Comparison of ENCODE assay signal across 24 mouse cellular contexts in the genomic region with DNA sequence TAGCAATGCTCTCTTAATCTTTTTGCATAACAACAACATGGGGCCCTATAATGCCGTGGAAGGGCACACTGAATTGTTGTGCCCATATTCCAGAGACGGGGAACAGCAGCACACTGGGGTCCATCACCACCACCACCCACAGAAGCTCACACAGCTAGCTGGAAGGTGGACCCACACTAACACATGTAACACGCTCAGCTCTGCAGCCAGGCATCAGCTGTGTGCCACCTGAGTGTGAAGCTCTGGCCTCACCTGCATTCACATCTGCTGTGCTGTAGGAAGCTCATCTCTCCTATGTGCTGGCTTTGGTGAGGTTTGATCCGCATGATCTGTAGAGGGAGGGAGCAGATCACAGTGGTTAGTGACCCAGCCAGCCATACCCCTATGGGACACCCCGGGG.
"Had no signal": no experiment of that assay in that cellular context is flagged by ENCODE, and none has a peak within 500 bp of the region (broad histone marks: within the 10 kb centered on the region; RNA-seq: fewer than 3 reads in every experiment).

No protein-coding gene starts in this region.

- H3K4me2 ChIP-seq: heart, embryonic 12.5 days; heart, embryonic 15.5 days; hindbrain, embryonic 13.5 days; hindbrain, embryonic 15.5 days; kidney, embryonic 15.5 days; limb, embryonic 13.5 days; limb, embryonic 15.5 days; liver, embryonic 12.5 days had no signal

- ATAC-seq: hindbrain, postnatal 0 days; intestine, embryonic 16.5 days; liver, embryonic 12.5 days had no signal

- H3K27me3 ChIP-seq: heart, embryonic 12.5 days; heart, embryonic 15.5 days; hindbrain, embryonic 13.5 days; hindbrain, embryonic 15.5 days; kidney, embryonic 15.5 days; limb, embryonic 13.5 days; limb, embryonic 15.5 days; liver, embryonic 12.5 days had no signal

- H3K9ac ChIP-seq: heart, embryonic 12.5 days; heart, embryonic 15.5 days; hindbrain, embryonic 13.5 days; hindbrain, embryonic 15.5 days; kidney, embryonic 15.5 days; limb, embryonic 13.5 days; limb, embryonic 15.5 days; liver, embryonic 12.5 days; liver, embryonic 14.5 days had no signal

- H3K4me3 ChIP-seq: heart, embryonic 10.5 days; heart, embryonic 12.5 days; heart, embryonic 15.5 days; hindbrain, embryonic 13.5 days; hindbrain, embryonic 15.5 days; kidney, embryonic 15.5 days; limb, embryonic 13.5 days; limb, embryonic 15.5 days; liver, embryonic 12.5 days had no signal

- DNase-seq: gastrocnemius, postnatal 14 days; gastrocnemius, postnatal 36 days; heart, postnatal 14 days; heart, postnatal 36 days; kidney, adult 11 months; kidney, adult 8-10 months; kidney, postnatal 14 days; kidney, postnatal 36 days; layer of hippocampus, adult 9-11 months; layer of hippocampus, postnatal 36 days; left cerebral cortex, postnatal 4 days had no signal

- H3K27ac ChIP-seq: heart, embryonic 10.5 days; heart, embryonic 15.5 days; hindbrain, embryonic 13.5 days; hindbrain, embryonic 15.5 days; hindbrain, postnatal 0 days; kidney, embryonic 15.5 days; kidney, postnatal 0 days; limb, embryonic 13.5 days; liver, embryonic 12.5 days; liver, embryonic 14.5 days had no signal

- H3K9me3 ChIP-seq: heart, embryonic 10.5 days; heart, embryonic 12.5 days; heart, embryonic 15.5 days; hindbrain, embryonic 13.5 days; hindbrain, embryonic 15.5 days; kidney, embryonic 15.5 days; limb, embryonic 13.5 days; limb, embryonic 15.5 days; liver, embryonic 12.5 days had no signal
